Mouse (Mus musculus) midbrain, embryonic 11.5 days (tissue): ENCODE data around the gene Gm42791. TPM values are rescaled to one million over a fixed set of nuclear protein-coding genes. Genes with fewer than 3 reads are reported as not detected.
A peak's percentile ranks its signal among the peaks of the same experiment; 100 is the strongest.

Experiments
- ATAC-seq: fragments of 200-750 bp; cut with Nextera tagmentation; 2 replicates; pipeline ENCODE4 v1.8.0; 2017; ENCODE audit warnings: moderate TSS enrichment, moderate library complexity; ENCODE audit not compliant: low FRiP score
- DNase-seq: peaks from one replicate; pipeline ENCODE4 v3.0.0; 2015; ENCODE audit warnings: low spot score; ENCODE audit errors: missing footprints
- H3K27ac ChIP-seq: fragments of 300-500 bp; sonication (generic); 2 replicates; pipeline ENCODE4 v1.5.1; 2014; ENCODE audit warnings: low read depth, low read length
- H3K27me3 ChIP-seq: fragments of 300-500 bp; sonication (generic); 2 replicates; pipeline ENCODE4 v1.6.1; 2014; ENCODE audit warnings: mild to moderate bottlenecking, low read length, moderate library complexity, mixed read lengths; ENCODE audit not compliant: control insufficient read depth, insufficient read depth
- H3K36me3 ChIP-seq: fragments of 300-500 bp; sonication (generic); 2 replicates; pipeline ENCODE4 v1.6.1; 2014; ENCODE audit warnings: mild to moderate bottlenecking, low read length, moderate library complexity, mixed read lengths; ENCODE audit not compliant: control insufficient read depth, insufficient read depth
- H3K4me1 ChIP-seq: fragments of 300-500 bp; sonication (generic); 2 replicates; pipeline ENCODE4 v1.6.1; 2014; ENCODE audit warnings: low read length; ENCODE audit not compliant: control insufficient read depth, insufficient read depth
- H3K4me2 ChIP-seq: fragments of 300-500 bp; sonication (generic); 2 replicates; pipeline ENCODE4 v1.6.1; 2014; ENCODE audit warnings: mild to moderate bottlenecking, moderate library complexity
- H3K4me3 ChIP-seq: fragments of 300-500 bp; sonication (generic); 2 replicates; pipeline ENCODE4 v1.5.1; 2014; ENCODE audit warnings: low read depth, low read length
- H3K9ac ChIP-seq: fragments of 300-500 bp; sonication (generic); 2 replicates; pipeline ENCODE4 v1.6.1; 2014; ENCODE audit warnings: low read length
- H3K9me3 ChIP-seq: fragments of 300-500 bp; sonication (generic); 2 replicates; pipeline ENCODE4 v1.6.1; 2016; ENCODE audit warnings: low read length; ENCODE audit not compliant: control insufficient read depth
- WGBS: fragments of 180-500 bp; shearing (Covaris S2); extraction: QIAGEN DNeasy Blood & Tissue Kit; methylation state at CpG from one replicate; pipeline ENCODE4 v1.1.7; 2014; 5-methylcytosine and 5-hydroxymethylcytosine counted together
- polyA plus RNA-seq: library from polyadenylated mRNA; unstranded; fragments of >200 nt; fragmentation: Nextera tagmentation; extraction: Ambion mirVana; gene quantifications from 2 replicates; pipeline ENCODE4 v1.2.1, GENCODE M21; 2014

The Gm42791 gene
- polyA plus RNA-seq, 1 experiment from 2014 or later: 2.0 TPM

- Histone ChIP-seq H3K27me3 (no peaks in the 10 kb centered on the region), H3K4me3 (no peak overlapping the region), H3K36me3 (peaks cover 18% of the 10 kb centered on the region), H3K4me2 (no peak overlapping the region), H3K9me3 (no peaks in the 10 kb centered on the region), H3K9ac (no peak overlapping the region), H3K27ac (no peak overlapping the region), H3K4me1 (no peaks in the 10 kb centered on the region)
- ATAC-seq: no peak
- WGBS: 91% methylated on average over 6 of the region's 6 CpGs
- DNase-seq: peak; percentile 12
Observed at GRCm38 (mm10) chr5:148888032-148888431, 106.9 kb downstream of the Gm42791 start.

GRCm38 (mm10) chr5:148885821-148886609 is 108.9 kb downstream of the Gm42791 start:
- H3K4me1 ChIP-seq: no peaks in the 10 kb centered on the region
- no peaks in the 10 kb centered on the region for H3K27me3 ChIP-seq
- no peak overlapping the region for H3K4me3 ChIP-seq
- WGBS: 33% methylated on average over 22 of the region's 22 CpGs
- peaks cover 11% of the 10 kb centered on the region for H3K36me3 ChIP-seq
- ATAC-seq: peak; percentile 98
- H3K4me2 ChIP-seq: peak overlapping the region; percentile 3
- no peak overlapping the region; the same call in 1 of the 2 replicates for H3K9ac ChIP-seq
- no peaks in the 10 kb centered on the region for H3K9me3 ChIP-seq
- H3K27ac ChIP-seq: no peak overlapping the region
- peak; percentile 92 for DNase-seq

GRCm38 (mm10) chr5:148883671-148884070 is 111.3 kb downstream of the Gm42791 start:
- Histone ChIP-seq H3K27me3 (no peaks in the 10 kb centered on the region), H3K4me3 (no peak overlapping the region), H3K9ac (no peak overlapping the region), H3K36me3 (peaks cover 8% of the 10 kb centered on the region), H3K27ac (no peak overlapping the region), H3K4me2 (no peak overlapping the region), H3K4me1 (no peaks in the 10 kb centered on the region), H3K9me3 (peaks cover 3% of the 10 kb centered on the region; the same call in 1 of the 2 replicates)
- ATAC-seq (no peak), DNase-seq (peak; percentile 23)
- 90% methylated on average over 8 of the region's 8 CpGs for WGBS

GRCm38 (mm10) chr5:148879218-148879617 is 115.7 kb downstream of the Gm42791 start:
- ATAC-seq (no peak), DNase-seq (peak; percentile 81)
- no peak overlapping the region for H3K9ac ChIP-seq
- H3K4me3 ChIP-seq: no peak overlapping the region
- H3K4me1 ChIP-seq: no peaks in the 10 kb centered on the region
- H3K27me3 ChIP-seq: no peaks in the 10 kb centered on the region
- WGBS: 87% methylated on average over 6 of the region's 6 CpGs
- no peak overlapping the region for H3K4me2 ChIP-seq
- no peak overlapping the region for H3K27ac ChIP-seq
- H3K9me3 ChIP-seq: peaks cover 3% of the 10 kb centered on the region; the same call in 1 of the 2 replicates
- peaks cover 8% of the 10 kb centered on the region for H3K36me3 ChIP-seq

GRCm38 (mm10) chr5:148873116-148873515 is 121.8 kb downstream of the Gm42791 start:
- H3K27me3 ChIP-seq: no peaks in the 10 kb centered on the region
- 89% methylated on average over 8 of the region's 8 CpGs for WGBS
- H3K9ac ChIP-seq: no peak overlapping the region
- no peaks in the 10 kb centered on the region for H3K9me3 ChIP-seq
- no peaks in the 10 kb centered on the region for H3K4me1 ChIP-seq
- no peak for ATAC-seq
- no peak for DNase-seq
- no peak overlapping the region for H3K27ac ChIP-seq
- no peaks in the 10 kb centered on the region for H3K36me3 ChIP-seq
- H3K4me3 ChIP-seq: no peak overlapping the region
- H3K4me2 ChIP-seq: no peak overlapping the region

- no peak for ATAC-seq
- Histone ChIP-seq H3K27ac (no peak overlapping the region), H3K4me3 (no peak overlapping the region), H3K27me3 (no peaks in the 10 kb centered on the region), H3K9me3 (no peaks in the 10 kb centered on the region), H3K4me1 (no peaks in the 10 kb centered on the region), H3K9ac (no peak overlapping the region), H3K4me2 (no peak overlapping the region), H3K36me3 (no peaks in the 10 kb centered on the region)
- 40% methylated on average over 3 of the region's 3 CpGs for WGBS
- DNase-seq: no peak
Observed at GRCm38 (mm10) chr5:148869583-148869982, 125.4 kb downstream of the Gm42791 start.

- no peaks in the 10 kb centered on the region for H3K9me3 ChIP-seq
- no peaks in the 10 kb centered on the region for H3K27me3 ChIP-seq
- no peaks in the 10 kb centered on the region for H3K4me1 ChIP-seq
- H3K9ac ChIP-seq: no peak overlapping the region
- no peak overlapping the region for H3K4me3 ChIP-seq
- H3K4me2 ChIP-seq: no peak overlapping the region
- 79% methylated on average over 6 of the region's 6 CpGs for WGBS
- H3K36me3 ChIP-seq: no peaks in the 10 kb centered on the region
- no peak for ATAC-seq
- no peak overlapping the region for H3K27ac ChIP-seq
- DNase-seq: no peak
Observed at GRCm38 (mm10) chr5:148867766-148868165, 127.2 kb downstream of the Gm42791 start.

GRCm38 (mm10) chr5:148867171-148867570 is 127.8 kb downstream of the Gm42791 start:
- ATAC-seq (no peak), DNase-seq (no peak)
- 90% methylated on average over 7 of the region's 7 CpGs for WGBS
- no peak overlapping the region for H3K4me3 ChIP-seq
- H3K9ac ChIP-seq: no peak overlapping the region
- no peak overlapping the region for H3K27ac ChIP-seq
- H3K9me3 ChIP-seq: no peaks in the 10 kb centered on the region
- no peak overlapping the region for H3K4me2 ChIP-seq
- no peaks in the 10 kb centered on the region for H3K36me3 ChIP-seq
- no peaks in the 10 kb centered on the region for H3K27me3 ChIP-seq
- no peaks in the 10 kb centered on the region for H3K4me1 ChIP-seq

GRCm38 (mm10) chr5:148866571-148866970 is 128.4 kb downstream of the Gm42791 start:
- Histone ChIP-seq H3K4me2 (no peak overlapping the region), H3K27ac (no peak overlapping the region), H3K36me3 (no peaks in the 10 kb centered on the region), H3K9me3 (no peaks in the 10 kb centered on the region), H3K4me1 (no peaks in the 10 kb centered on the region), H3K4me3 (no peak overlapping the region), H3K9ac (no peak overlapping the region), H3K27me3 (no peaks in the 10 kb centered on the region)
- ATAC-seq: no peak
- no peak for DNase-seq
- 88% methylated on average over 10 of the region's 10 CpGs for WGBS
